1 mouse cellular context compared by ENCODE assay signal in the genomic region with DNA sequence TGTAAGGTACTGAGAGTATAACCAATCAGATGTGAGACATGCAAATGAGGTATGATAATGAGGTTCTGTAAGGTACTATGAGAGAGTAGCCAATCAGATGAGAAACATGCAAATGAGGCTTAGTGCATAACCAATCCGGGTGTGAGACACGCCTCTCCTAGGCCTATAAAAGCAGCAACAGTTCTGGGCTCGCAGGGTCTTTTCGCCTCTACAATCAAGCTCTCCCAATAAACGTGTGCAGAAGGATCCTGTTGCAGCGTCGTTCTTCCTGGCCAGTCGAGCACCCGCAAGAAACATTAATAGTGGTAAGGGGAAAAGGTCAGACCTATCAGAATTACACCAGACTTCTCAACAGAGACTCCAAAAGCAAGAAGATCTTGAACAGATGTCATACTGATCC. TPM values are rescaled to one million over a fixed set of nuclear protein-coding genes. Genes with fewer than 3 reads are reported as not detected.
"Had no signal": no experiment of that assay in that cellular context is flagged by ENCODE, and none has a peak within 500 bp of the region (broad histone marks: within the 10 kb centered on the region; RNA-seq: fewer than 3 reads in every experiment).

No protein-coding gene starts in this region.

RNA-seq across cellular contexts. Expression of a gene that starts 17.2 kb away (rescaled TPM):
- polyA plus RNA-seq: erythroblast, embryonic 14.5 days had no signal

RNA-seq across cellular contexts. Expression of a gene that starts 59.7 kb away (rescaled TPM):
- polyA plus RNA-seq: erythroblast, embryonic 14.5 days had no signal
